Mouse (Mus musculus) brain, embryonic 14.5 days (tissue): ENCODE data around the gene Pkp1. TPM values are rescaled to one million over a fixed set of nuclear protein-coding genes. Genes with fewer than 3 reads are reported as not detected.

ENCODE experiments used
- DNase-seq: peaks from one replicate; pipeline ENCODE4 v3.0.0-alpha.2; 2011; ENCODE audit warnings: low read depth
- CTCF ChIP-seq: fragments of 200-500 bp; IDR thresholded peaks from 2 replicates; pipeline ENCODE4 v1.5.1; 2012; ENCODE audit warnings: inconsistent platforms, mild to moderate bottlenecking, moderate library complexity, borderline replicate concordance; ENCODE audit not compliant: insufficient read depth, insufficient read length; ENCODE audit errors: extremely low read depth
- POLR2A ChIP-seq: fragments of 200-500 bp; IDR thresholded peaks from 2 replicates; pipeline ENCODE4 v1.6.1; 2012; ENCODE audit warnings: mild to moderate bottlenecking, inconsistent platforms, borderline replicate concordance; ENCODE audit not compliant: poor library complexity, insufficient read depth, insufficient read length, severe bottlenecking; ENCODE audit errors: extremely low read depth
- polyA plus RNA-seq: library from polyadenylated mRNA; depleted of rRNA; stranded (reverse); fragments of >200 nt; gene quantifications from 2 replicates; pipeline ENCODE4 v1.2.3, GENCODE M21; 2012

Gene Pkp1
- polyA plus RNA-seq, 1 experiment = 1.8 TPM

DNA sequence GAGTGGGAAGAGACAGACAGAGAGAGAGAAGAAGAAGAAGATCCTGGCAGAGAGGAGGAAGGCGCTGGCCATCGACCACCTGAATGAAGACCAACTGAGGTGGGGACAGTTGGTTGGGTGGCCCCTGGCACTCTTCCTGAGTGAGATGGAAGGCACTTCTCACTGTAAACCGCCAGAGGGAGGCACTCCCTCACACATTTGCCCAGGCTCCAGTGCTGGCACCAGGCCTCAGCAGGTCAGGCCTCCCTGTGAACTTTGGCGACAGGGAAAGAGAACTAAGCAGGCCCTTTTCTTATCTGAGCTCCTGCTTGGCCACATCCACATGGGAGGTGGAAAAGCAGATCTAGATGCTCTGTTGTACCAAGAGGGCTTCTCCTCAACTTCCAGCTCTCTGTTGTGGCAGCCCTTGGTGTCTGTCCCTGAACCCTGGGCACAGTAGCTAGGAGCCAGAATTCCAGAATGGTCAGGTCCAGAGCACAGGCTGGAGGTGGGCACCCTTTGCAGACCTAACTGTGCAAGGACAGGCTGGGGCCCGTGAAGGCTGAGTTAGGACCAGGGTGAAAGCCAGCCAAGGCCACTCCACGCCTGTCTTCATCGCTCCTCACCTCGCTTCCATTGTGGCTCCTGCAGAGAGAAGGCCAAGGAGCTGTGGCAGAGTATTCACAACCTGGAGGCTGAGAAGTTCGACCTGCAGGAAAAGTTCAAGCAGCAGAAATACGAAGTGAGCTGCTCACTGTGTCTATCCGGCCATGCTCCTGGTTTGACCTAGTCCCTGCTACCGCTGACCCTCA, 68.1 kb downstream of the Pkp1 start:
- TF ChIP-seq CTCF (peak; percentile 55; the same call in 1 of the 2 replicates), POLR2A (no peak)
- DNase-seq = peak; percentile 38

- no peak for TF ChIP-seq CTCF
- TF ChIP-seq POLR2A = no peak
- DNase-seq = no peak
These were observed 71.2 kb downstream of the Pkp1 start for GRCm38 (mm10) chr1:135847611-135848351.

DNA sequence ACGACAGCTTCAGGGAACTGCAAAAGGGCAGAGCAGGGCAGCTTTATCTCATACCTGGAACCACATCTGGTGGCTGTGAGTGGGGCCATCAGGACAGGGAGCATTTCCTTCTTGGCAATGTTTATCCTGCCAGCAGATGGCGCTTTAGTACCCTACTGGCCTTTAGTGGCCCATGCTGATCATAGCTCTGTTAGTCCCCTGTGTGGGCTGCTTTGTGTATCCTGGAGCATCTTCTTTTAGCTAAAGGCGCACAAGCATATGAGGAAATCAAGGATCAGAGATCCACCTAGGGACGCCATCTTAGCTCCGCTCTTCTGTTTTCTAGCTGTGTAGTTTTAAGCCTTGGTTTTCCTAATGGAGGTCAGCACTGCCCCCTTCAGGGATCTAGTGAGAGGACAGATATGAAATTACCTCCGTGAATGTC, 71.9 kb downstream of the Pkp1 start:
- peak; percentile 40 for DNase-seq
- TF ChIP-seq CTCF = peak; percentile 61; the same call in 1 of the 2 replicates
- TF ChIP-seq POLR2A = no peak

- TF ChIP-seq CTCF (no peak), POLR2A (no peak)
- DNase-seq = no peak
These were observed 72.4 kb downstream of the Pkp1 start for GRCm38 (mm10) chr1:135846632-135847031.

DNA sequence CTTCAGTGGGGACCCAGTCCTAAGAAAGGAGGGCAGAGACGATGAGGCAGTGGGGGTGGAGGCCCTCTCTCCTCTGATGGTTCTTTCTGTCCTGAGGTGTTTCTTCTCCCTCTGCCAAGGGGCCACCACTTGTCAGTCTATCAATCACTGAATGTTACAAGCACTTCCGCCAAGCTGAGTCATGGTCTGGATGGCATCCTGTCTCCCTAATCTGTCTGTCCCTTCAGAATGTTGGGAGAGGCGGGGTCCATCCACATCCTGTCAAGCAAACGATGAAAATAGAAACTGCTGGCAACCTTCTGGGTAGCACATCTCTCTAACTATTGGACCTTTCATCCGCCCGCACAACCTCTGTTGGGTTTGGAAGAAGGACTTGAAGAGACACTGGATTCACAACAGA, 74.5 kb downstream of the Pkp1 start:
- TF ChIP-seq CTCF = no peak
- TF ChIP-seq POLR2A = no peak
- DNase-seq = no peak

GRCm38 (mm10) chr1:135843519-135844262, 75.3 kb downstream of the Pkp1 start:
- no peak for DNase-seq
- TF ChIP-seq CTCF (no peak), POLR2A (no peak)

DNA sequence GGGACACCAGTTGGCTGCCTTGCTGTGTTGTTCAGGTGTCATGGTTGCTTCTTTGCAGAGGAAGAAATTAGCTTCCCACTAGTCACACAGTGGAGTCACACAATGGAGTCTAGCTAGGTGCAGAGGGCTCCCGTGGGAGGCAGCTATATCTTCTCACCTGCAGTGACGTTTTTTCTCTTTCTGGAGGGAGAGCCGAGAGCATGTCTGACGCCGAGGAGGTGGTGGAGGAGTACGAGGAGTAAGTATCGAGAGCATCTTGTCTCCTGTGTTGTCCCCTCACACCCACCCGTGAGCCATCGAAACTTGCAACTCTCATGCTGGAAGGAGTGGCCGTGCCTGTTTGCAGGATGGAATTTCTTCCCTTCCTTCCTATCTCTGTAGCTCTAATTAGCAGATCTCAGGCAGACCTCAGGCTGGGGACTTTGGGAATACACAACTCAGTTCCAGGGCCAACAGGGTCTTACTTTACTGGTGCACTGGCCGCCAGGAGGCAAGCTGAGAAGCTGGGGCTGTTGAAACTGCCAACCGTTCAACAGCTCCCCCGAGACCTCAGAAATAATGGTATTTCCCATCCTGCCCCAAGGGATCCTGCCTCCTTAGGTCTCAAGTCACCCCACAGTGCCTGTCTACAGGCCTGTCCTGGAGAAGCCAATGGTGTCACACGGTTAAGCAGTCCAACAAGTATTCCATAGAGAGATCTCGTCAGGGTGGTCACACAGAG, 78.2 kb downstream of the Pkp1 start:
- TF ChIP-seq POLR2A (no peak), CTCF (no peak)
- DNase-seq = no peak

- DNase-seq = no peak
- TF ChIP-seq POLR2A (no peak), CTCF (no peak)
These were observed 79.9 kb downstream of the Pkp1 start for GRCm38 (mm10) chr1:135839065-135839464.

DNA sequence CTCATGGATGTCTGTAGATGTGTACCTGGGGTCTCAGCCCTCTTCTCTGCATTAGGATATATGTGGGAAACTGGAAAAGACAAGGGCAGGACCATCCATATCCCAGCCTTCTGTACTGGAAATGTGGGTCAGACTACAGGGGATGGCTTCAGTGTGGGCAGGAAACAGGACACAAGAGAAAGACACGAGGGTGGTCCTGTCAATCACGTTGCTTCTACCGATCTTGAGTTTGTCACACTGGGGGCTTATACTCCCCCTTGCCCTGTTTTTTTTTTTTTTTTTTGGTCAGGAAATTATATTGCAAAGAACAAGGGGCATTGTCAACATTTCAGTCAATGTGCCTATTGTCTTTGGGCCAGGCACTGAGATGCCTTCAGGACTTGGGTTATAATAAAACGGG, 80.4 kb downstream of the Pkp1 start:
- TF ChIP-seq POLR2A (no peak), CTCF (no peak)
- no peak for DNase-seq

DNA sequence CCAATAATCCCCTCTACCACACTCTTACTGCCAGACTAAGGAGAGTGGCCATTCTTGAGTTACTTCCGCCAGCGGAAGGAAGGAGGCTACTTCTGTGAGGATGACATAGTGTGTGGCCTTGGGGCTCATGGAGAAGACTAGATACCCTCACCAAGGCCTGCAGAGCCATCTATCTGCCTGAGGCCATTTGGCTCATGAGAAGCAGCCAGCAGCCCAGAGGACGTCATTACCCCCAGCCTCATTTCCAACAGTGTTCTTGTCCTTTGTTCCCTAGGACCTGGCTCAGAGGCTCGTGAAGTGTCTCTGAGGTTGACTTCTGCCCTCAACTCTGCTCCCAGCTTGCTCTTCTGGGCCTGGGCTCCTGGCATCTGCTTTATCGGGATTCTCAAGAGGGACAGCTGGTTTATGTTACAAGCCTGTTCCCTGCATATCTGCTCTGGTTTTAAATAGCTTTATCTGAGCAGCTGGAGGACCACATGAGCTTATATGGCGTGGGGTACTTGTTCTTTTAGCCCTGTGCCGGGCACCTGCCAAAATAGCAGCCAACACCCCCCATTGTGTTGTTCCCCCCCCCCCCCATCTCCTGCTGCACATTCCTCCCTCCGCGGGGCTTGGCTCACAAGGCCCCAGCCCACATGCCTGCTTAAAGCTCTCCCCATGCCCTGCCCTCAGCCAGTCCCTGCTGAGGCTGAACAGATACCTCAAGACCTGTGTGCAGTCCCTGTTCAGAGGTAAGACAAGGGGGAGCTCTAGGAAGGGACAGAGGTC, 83.1 kb downstream of the Pkp1 start, which contains the start of gene Tnnt2:
Gene Tnnt2 (plus strand): TSS at position 639 of the 768 bp plus-strand sequence.
- TF ChIP-seq POLR2A = no peak
- no peak for TF ChIP-seq CTCF

More for the DNA sequence above, 83.1 kb downstream of the Pkp1 start, which contains the start of gene Tnnt2:
- no peak for DNase-seq
